24 mouse cellular contexts compared by ENCODE assay signal in genomic region chr5:129844848-129845247, GRCm38 (mm10). TPM values are rescaled to one million over a fixed set of nuclear protein-coding genes. Genes with fewer than 3 reads are reported as not detected.
"Had no signal": no experiment of that assay in that cellular context is flagged by ENCODE, and none has a peak within 500 bp of the region (broad histone marks: within the 10 kb centered on the region; RNA-seq: fewer than 3 reads in every experiment).

No protein-coding gene starts in this region.

- H3K27me3 ChIP-seq: kidney, embryonic 15.5 days; limb, embryonic 12.5 days; limb, embryonic 15.5 days; liver, embryonic 15.5 days; lung, embryonic 15.5 days; megakaryocyte, embryonic 14.5 days; neural tube, embryonic 12.5 days; neural tube, embryonic 15.5 days had no signal

- H3K4me2 ChIP-seq: kidney, embryonic 15.5 days; limb, embryonic 12.5 days; limb, embryonic 15.5 days; liver, embryonic 15.5 days; lung, embryonic 15.5 days; neural tube, embryonic 12.5 days; neural tube, embryonic 15.5 days had no signal

- DNase-seq: kidney, adult 8-10 months; kidney, postnatal 14 days; kidney, postnatal 4 days; left cerebral cortex, postnatal 4 days; lung, adult 18-20 months; lung, postnatal 10 days; lung, postnatal 36 days; midbrain, embryonic 14.5 days; right cerebral cortex, adult 18-20 months; right cerebral cortex, postnatal 14 days; right cerebral cortex, postnatal 4 days; thymus, postnatal 25 days had no signal

- H3K9me3 ChIP-seq: kidney, embryonic 15.5 days; limb, embryonic 12.5 days; limb, embryonic 15.5 days; liver, embryonic 15.5 days; lung, embryonic 15.5 days; midbrain, embryonic 10.5 days; neural tube, embryonic 12.5 days; neural tube, embryonic 15.5 days had no signal

- H3K9ac ChIP-seq: kidney, embryonic 15.5 days; limb, embryonic 12.5 days; limb, embryonic 15.5 days; liver, embryonic 15.5 days; lung, embryonic 15.5 days; neural tube, embryonic 12.5 days; neural tube, embryonic 15.5 days had no signal

- H3K27ac ChIP-seq: kidney, embryonic 15.5 days; limb, embryonic 12.5 days; limb, embryonic 15.5 days; liver, embryonic 15.5 days; lung, embryonic 15.5 days; midbrain, embryonic 10.5 days; neural tube, embryonic 12.5 days; neural tube, embryonic 15.5 days; stomach, postnatal 0 days had no signal

- H3K4me3 ChIP-seq: kidney, embryonic 15.5 days; limb, embryonic 12.5 days; limb, embryonic 15.5 days; liver, embryonic 15.5 days; lung, embryonic 15.5 days; megakaryocyte, embryonic 14.5 days; midbrain, embryonic 10.5 days; neural tube, embryonic 12.5 days; neural tube, embryonic 15.5 days had no signal

- ATAC-seq: intestine, postnatal 0 days had no signal

RNA-seq across cellular contexts. Expression of gene Phkg1, which starts 53.5 kb away (rescaled TPM):
- polyA plus RNA-seq: intestine, postnatal 0 days; stomach, embryonic 14.5 days had no signal
